Mouse (Mus musculus) heart, adult 2 months (tissue): ENCODE results near the gene Prdm12.

Experiments
- CTCF ChIP-seq: fragments of 200-600 bp; IDR thresholded peaks from 2 replicates; pipeline ENCODE4 v1.8.1; 2022; ENCODE audit warnings: antibody characterized with exemption, mild to moderate bottlenecking, moderate library complexity
- EP300 ChIP-seq: fragments of 200-500 bp; IDR thresholded peaks from 2 replicates; pipeline ENCODE4 v1.6.1; 2011; ENCODE audit warnings: low read depth, low read length, control low read depth; ENCODE audit not compliant: insufficient read depth
- POLR2A ChIP-seq: fragments of 200-500 bp; IDR thresholded peaks from 2 replicates; pipeline ENCODE4 v1.6.1; 2011; ENCODE audit warnings: mild to moderate bottlenecking, low read depth, low read length, control low read depth; ENCODE audit not compliant: insufficient read depth

DNA sequence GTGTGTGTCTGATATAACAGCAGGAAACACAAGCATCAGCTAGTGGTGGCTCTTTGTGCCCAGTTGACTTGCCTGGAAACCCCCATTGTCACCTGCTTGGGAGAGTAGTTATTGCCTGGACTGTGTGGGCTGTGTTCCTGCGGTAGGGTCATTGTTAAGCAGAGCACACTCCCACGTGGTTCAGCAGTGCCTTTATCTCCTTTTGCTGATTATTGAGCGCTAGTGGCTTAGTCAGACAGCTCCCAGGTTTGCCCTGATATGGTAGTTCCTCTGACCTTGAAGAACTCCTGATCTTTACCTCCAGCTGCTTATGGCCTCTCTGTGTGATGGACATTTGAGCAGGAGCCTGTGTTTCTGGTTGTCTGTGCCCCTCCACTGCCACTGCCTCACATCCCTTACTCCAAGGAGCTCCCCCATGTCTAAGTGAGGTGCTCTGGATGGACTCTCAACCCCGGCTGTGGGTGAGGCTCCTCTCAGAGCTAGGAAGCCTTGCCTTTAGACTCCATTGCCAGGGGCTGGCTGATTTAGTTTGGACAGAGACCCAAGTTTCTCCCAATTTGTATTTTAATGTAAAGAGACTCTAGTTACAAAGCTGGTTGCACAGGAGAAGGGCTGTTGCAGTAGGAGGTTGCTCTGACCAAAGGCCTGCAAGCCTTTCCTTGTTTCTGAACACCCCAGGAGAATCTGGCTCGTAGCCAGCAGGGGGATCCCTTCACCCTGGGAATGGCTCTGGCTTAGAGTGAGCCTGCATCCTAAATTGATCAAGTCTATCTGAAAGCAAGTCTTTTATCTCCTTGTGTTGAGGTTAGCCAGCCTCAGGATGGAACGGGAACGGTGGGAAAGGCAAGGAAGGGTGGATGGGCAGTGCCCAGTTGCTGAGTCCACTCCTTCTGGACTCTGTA lies 61.0 kb downstream of the Prdm12 start:
- TF ChIP-seq EP300 (no peak), POLR2A (no peak), CTCF (no peak)
